Mouse (Mus musculus): ENCODE measurements around the gene Crybb3. TPM values are rescaled to one million over a fixed set of nuclear protein-coding genes. Genes with fewer than 3 reads are reported as not detected.

The Crybb3 gene
- polyA plus RNA-seq, 1 experiment from 2014 or later, result 0.71 TPM

- H3K27me3 ChIP-seq (ENCODE audit: insufficient read depth, low read length), result no peaks in the 10 kb centered on the region
- H3K4me1 ChIP-seq (replicated peaks; ENCODE audit: insufficient read depth, low read length), result no peaks in the 10 kb centered on the region
- H3K9ac ChIP-seq (ENCODE audit: low read depth, low read length), result no peak overlapping the region
- TF ChIP-seq CTCF (IDR thresholded peaks at IDR 0.05; ENCODE audit: low read depth), result no peak
- 39% methylated on average over 19 of the region's 19 CpGs for WGBS
- 0 out of 2 replicates have a peak, but pooled peaks cover 3% of the 10 kb centered on the region for H3K9me3 ChIP-seq (replicated peaks; ENCODE audit: low read length)
- H3K4me2 ChIP-seq (ENCODE audit: low read length), result no peak overlapping the region
- ATAC-seq (replicated peaks; ENCODE audit: low FRiP score, low read depth), result 0 out of 2 replicates have a peak, but pooled peaks have one; percentile 8
- DNase-seq (ENCODE audit: low spot score), result peak; percentile 28
- H3K4me3 ChIP-seq (replicated peaks; ENCODE audit: low read depth, low read length), result no peak overlapping the region
- no peak overlapping the region for H3K27ac ChIP-seq
- H3K36me3 ChIP-seq (ENCODE audit: insufficient read depth, low read length), result no peaks in the 10 kb centered on the region
These were observed 1.2 kb upstream of the Crybb3 start for GRCm38 (mm10) chr5:113082356-113083168.

DNA sequence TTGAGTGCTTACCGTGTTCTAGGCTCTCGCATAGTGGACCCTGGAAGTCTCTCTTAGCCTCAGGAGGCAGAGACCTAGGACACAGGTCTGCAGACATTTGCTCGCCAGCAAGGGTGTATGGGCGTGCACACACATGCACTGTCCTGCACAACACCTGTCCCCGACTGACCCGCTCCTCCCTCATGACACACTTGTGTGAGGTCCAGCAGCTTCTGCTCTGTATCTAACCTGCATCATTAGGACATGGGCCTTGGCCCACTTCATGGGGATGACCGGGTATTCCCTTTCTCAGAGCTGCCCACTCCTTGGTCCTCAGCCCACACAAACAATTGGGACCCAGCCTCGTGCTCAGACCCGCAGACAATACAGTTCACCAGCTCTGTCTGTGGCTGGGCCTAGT lies 364 bp downstream of the Crybb3 start:
- Histone ChIP-seq H3K4me2 (ENCODE audit: low read length) (no peak overlapping the region), H3K27me3 (ENCODE audit: insufficient read depth, low read length) (no peaks in the 10 kb centered on the region), H3K4me1 (replicated peaks; ENCODE audit: insufficient read depth, low read length) (no peaks in the 10 kb centered on the region), H3K9me3 (replicated peaks; ENCODE audit: low read length) (0 out of 2 replicates have a peak, but pooled peaks cover 3% of the 10 kb centered on the region), H3K36me3 (ENCODE audit: insufficient read depth, low read length) (no peaks in the 10 kb centered on the region), H3K4me3 (replicated peaks; ENCODE audit: low read depth, low read length) (no peak overlapping the region), H3K9ac (ENCODE audit: low read depth, low read length) (no peak overlapping the region), H3K27ac (no peak overlapping the region)
- 83% methylated on average over 9 of the region's 9 CpGs for whole genome bisulfite sequencing
- ATAC-seq (replicated peaks; ENCODE audit: low FRiP score, low read depth) (no peak), DNase-seq (ENCODE audit: low spot score) (no peak)
- no peak for TF ChIP-seq CTCF (IDR thresholded peaks at IDR 0.05; ENCODE audit: low read depth)

- TF ChIP-seq CTCF (IDR thresholded peaks at IDR 0.05; ENCODE audit: low read depth), result peak; percentile 64
- no peaks in the 10 kb centered on the region for H3K36me3 ChIP-seq (ENCODE audit: insufficient read depth, low read length)
- H3K4me1 ChIP-seq (replicated peaks; ENCODE audit: insufficient read depth, low read length), result no peaks in the 10 kb centered on the region
- 0 out of 2 replicates have a peak, but pooled peaks cover 3% of the 10 kb centered on the region for H3K9me3 ChIP-seq (replicated peaks; ENCODE audit: low read length)
- no peak overlapping the region for H3K4me2 ChIP-seq (ENCODE audit: low read length)
- no peak overlapping the region for H3K9ac ChIP-seq (ENCODE audit: low read depth, low read length)
- WGBS, result 29% methylated on average over 21 of the region's 21 CpGs
- no peaks in the 10 kb centered on the region for H3K27me3 ChIP-seq (ENCODE audit: insufficient read depth, low read length)
- DNase-seq (ENCODE audit: low spot score) (peak; percentile 51), ATAC-seq (replicated peaks; ENCODE audit: low FRiP score, low read depth) (no peak)
- H3K4me3 ChIP-seq (replicated peaks; ENCODE audit: low read depth, low read length), result no peak overlapping the region
- H3K27ac ChIP-seq, result no peak overlapping the region
These were observed 1.6 kb downstream of the Crybb3 start for GRCm38 (mm10) chr5:113079783-113080182.

DNA sequence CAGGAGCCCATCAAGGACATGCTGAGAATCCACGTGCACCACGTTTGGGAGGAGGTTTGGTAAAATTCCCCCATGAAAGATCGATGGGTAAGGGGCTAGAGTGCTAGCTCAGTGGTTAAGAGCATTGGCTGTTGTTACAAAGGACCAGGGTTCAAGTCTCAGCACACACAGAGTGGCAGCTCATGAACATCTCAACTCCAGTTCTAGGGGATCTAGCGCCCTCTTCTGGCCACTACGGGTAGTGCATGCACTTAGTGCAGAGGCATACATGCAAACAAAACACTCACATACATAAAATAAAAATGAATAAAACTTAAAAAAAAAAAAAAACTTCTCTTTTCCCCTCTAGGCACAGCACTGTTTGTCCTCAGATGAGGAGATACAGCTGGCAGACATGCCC lies 2.7 kb downstream of the Crybb3 start:
- 70% methylated on average over 5 of the region's 5 CpGs for WGBS
- ATAC-seq (replicated peaks; ENCODE audit: low FRiP score, low read depth) (no peak), DNase-seq (ENCODE audit: low spot score) (peak; percentile 20)
- H3K4me3 ChIP-seq (replicated peaks; ENCODE audit: low read depth, low read length), result no peak overlapping the region
- H3K4me2 ChIP-seq (ENCODE audit: low read length), result no peak overlapping the region
- no peak overlapping the region for H3K9ac ChIP-seq (ENCODE audit: low read depth, low read length)
- peak; percentile 67 for TF ChIP-seq CTCF (IDR thresholded peaks at IDR 0.05; ENCODE audit: low read depth)
- H3K36me3 ChIP-seq (ENCODE audit: insufficient read depth, low read length), result no peaks in the 10 kb centered on the region
- H3K27me3 ChIP-seq (ENCODE audit: insufficient read depth, low read length), result no peaks in the 10 kb centered on the region
- no peaks in the 10 kb centered on the region for H3K9me3 ChIP-seq (replicated peaks; ENCODE audit: low read length)
- H3K4me1 ChIP-seq (replicated peaks; ENCODE audit: insufficient read depth, low read length), result no peaks in the 10 kb centered on the region
- no peak overlapping the region for H3K27ac ChIP-seq

DNA sequence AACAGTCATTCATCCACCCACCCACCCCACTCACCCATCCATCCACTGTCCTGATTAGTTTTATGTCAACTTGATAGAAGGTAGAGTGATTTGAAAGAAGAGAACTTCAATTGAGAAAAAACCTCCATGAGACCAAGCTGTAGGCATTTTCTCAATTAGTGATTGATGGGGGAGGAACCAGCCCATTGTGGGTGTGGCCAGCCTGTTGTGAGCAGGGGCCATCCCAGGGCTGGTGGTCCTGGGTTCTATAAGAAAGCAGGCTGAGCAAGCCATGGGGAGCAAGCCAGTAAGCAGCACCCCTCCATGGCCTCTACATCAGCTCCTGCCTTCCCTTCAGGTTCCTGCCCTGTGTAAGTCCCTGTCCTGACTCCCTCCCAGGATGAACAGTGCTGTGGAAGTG lies 11.4 kb downstream of the Crybb3 start, which contains the start of gene Crybb2:
TSS of gene Crybb2 (minus strand) at position 101 of the 400 bp plus-strand sequence.
- H3K36me3 ChIP-seq (ENCODE audit: insufficient read depth, low read length), result no peaks in the 10 kb centered on the region
- H3K4me3 ChIP-seq (replicated peaks; ENCODE audit: low read depth, low read length), result no peak within 1 kb of the TSS
- ATAC-seq (replicated peaks; ENCODE audit: low FRiP score, low read depth) (no peak), DNase-seq (ENCODE audit: low spot score) (no peak)
- TF ChIP-seq CTCF (IDR thresholded peaks at IDR 0.05; ENCODE audit: low read depth), result no peak
- H3K9me3 ChIP-seq (replicated peaks; ENCODE audit: low read length), result no peaks in the 10 kb centered on the region
- no peak within 1 kb of the TSS for H3K27ac ChIP-seq
- H3K4me1 ChIP-seq (replicated peaks; ENCODE audit: insufficient read depth, low read length), result no peaks in the 10 kb centered on the region
- no peak within 1 kb of the TSS for H3K9ac ChIP-seq (ENCODE audit: low read depth, low read length)
- H3K27me3 ChIP-seq (ENCODE audit: insufficient read depth, low read length), result no peaks in the 10 kb centered on the region
- no peak within 1 kb of the TSS for H3K4me2 ChIP-seq (ENCODE audit: low read length)

DNA sequence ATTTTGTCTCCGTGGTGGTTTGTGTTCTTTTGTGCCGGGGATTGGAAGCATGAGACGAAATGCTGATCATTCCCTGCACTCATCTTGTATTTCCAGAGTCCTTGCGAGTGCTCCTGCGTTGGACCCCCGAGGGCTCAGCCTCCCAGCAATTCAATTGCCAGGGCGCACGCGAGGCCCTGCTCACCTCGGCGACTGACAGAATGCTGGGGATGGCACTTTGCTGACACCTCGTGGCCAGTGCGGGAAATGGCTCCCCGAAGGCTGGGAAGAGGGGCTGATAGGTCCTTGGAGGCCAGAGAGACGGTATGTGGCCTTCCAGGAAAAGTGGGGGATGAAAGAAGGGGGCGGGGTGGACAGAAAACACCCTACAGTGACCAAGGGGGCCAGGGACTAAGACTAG lies 27.1 kb downstream of the Crybb3 start:
- Histone ChIP-seq H3K9ac (ENCODE audit: low read depth, low read length) (no peak overlapping the region), H3K4me2 (ENCODE audit: low read length) (no peak overlapping the region), H3K36me3 (ENCODE audit: insufficient read depth, low read length) (no peaks in the 10 kb centered on the region), H3K9me3 (replicated peaks; ENCODE audit: low read length) (no peaks in the 10 kb centered on the region), H3K27ac (no peak overlapping the region), H3K4me1 (replicated peaks; ENCODE audit: insufficient read depth, low read length) (no peaks in the 10 kb centered on the region), H3K4me3 (replicated peaks; ENCODE audit: low read depth, low read length) (no peak overlapping the region), H3K27me3 (ENCODE audit: insufficient read depth, low read length) (no peaks in the 10 kb centered on the region)
- TF ChIP-seq CTCF (IDR thresholded peaks at IDR 0.05; ENCODE audit: low read depth), result peak; percentile 98
- ATAC-seq (replicated peaks; ENCODE audit: low FRiP score, low read depth), result no peak
- WGBS, result 3% methylated on average over 16 of the region's 16 CpGs
- DNase-seq (ENCODE audit: low spot score), result peak; percentile 76

All from kidney, postnatal 0 days (tissue).